Mouse (Mus musculus) neural tube, embryonic 13.5 days (tissue): ENCODE measurements around the gene Fam241b. TPM values are rescaled to one million over a fixed set of nuclear protein-coding genes. Genes with fewer than 3 reads are reported as not detected.

Source experiments
- ATAC-seq: fragments of 200-750 bp; cut with Nextera tagmentation; 2 replicates; pipeline ENCODE4 v1.8.0; 2017; ENCODE audit warnings: low read depth, mild to moderate bottlenecking, moderate TSS enrichment, moderate library complexity
- H3K27ac ChIP-seq: fragments of 300-500 bp; sonication (generic); replicated peaks from 2 replicates; pipeline ENCODE4 v1.5.1; 2015; ENCODE audit warnings: moderate library complexity, mild to moderate bottlenecking, inconsistent platforms
- H3K27me3 ChIP-seq: fragments of 300-500 bp; sonication (generic); 2 replicates; pipeline ENCODE4 v1.6.1; 2015; ENCODE audit warnings: mild to moderate bottlenecking, inconsistent platforms
- H3K36me3 ChIP-seq: fragments of 300-500 bp; sonication (generic); 2 replicates; pipeline ENCODE4 v1.6.1; 2015; ENCODE audit warnings: mild to moderate bottlenecking, inconsistent platforms
- H3K4me1 ChIP-seq: fragments of 300-500 bp; sonication (generic); replicated peaks from 2 replicates; pipeline ENCODE4 v1.6.1; 2015; ENCODE audit warnings: inconsistent platforms
- H3K4me2 ChIP-seq: fragments of 300-500 bp; sonication (generic); 2 replicates; pipeline ENCODE4 v1.6.1; 2015; ENCODE audit warnings: inconsistent platforms, mild to moderate bottlenecking, moderate library complexity
- H3K4me3 ChIP-seq: fragments of 300-500 bp; sonication (generic); 2 replicates; pipeline ENCODE4 v1.5.1; 2015; ENCODE audit warnings: mild to moderate bottlenecking, inconsistent platforms
- H3K9ac ChIP-seq: fragments of 300-500 bp; sonication (generic); 2 replicates; pipeline ENCODE4 v1.6.1; 2015; ENCODE audit warnings: moderate library complexity, mild to moderate bottlenecking, inconsistent platforms
- H3K9me3 ChIP-seq: fragments of 300-500 bp; sonication (generic); 2 replicates; pipeline ENCODE4 v1.6.1; 2016; ENCODE audit warnings: inconsistent platforms
- WGBS: fragments of 180-500 bp; shearing (Covaris S2); methylation state at CpG from one replicate; pipeline ENCODE4 v1.1.7; 2015; 5-methylcytosine and 5-hydroxymethylcytosine counted together
- polyA plus RNA-seq: library from polyadenylated mRNA; unstranded; fragments of >200 nt; fragmentation: Nextera tagmentation; extraction: Ambion mirVana; gene quantifications from 2 replicates; pipeline ENCODE4 v1.2.1, GENCODE M21; 2015

The Fam241b gene
- polyA plus RNA-seq, 1 experiment from 2014 or later = 93.1 TPM

DNA sequence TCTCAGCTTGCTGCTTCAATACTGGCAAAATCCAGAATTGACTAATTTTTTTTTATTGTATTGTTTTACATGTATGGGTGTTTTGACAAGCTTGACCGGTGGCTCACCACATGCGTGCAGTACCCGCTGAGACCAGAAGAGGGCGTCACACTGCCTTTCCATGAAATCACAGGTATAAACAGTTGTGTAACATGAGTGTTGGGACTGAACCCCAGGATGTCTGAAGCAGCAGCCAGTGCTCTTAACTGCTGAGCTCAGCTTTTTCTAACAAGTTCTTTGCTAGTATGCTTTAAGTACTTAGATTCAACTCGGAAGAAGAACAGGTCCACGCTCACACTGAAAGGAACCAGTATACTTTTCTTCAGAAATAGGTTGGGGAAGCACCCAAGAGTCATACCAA is 16.6 kb downstream of the Fam241b start:
- Histone ChIP-seq H3K4me3 (no peak overlapping the region), H3K9ac (no peak overlapping the region), H3K4me1 (peaks cover 29% of the 10 kb centered on the region), H3K27me3 (peaks cover 76% of the 10 kb centered on the region), H3K9me3 (no peaks in the 10 kb centered on the region), H3K4me2 (no peak overlapping the region), H3K36me3 (no peaks in the 10 kb centered on the region), H3K27ac (no peak overlapping the region)
- WGBS = 42% methylated on average over 6 of the region's 6 CpGs
- no peak for ATAC-seq

DNA sequence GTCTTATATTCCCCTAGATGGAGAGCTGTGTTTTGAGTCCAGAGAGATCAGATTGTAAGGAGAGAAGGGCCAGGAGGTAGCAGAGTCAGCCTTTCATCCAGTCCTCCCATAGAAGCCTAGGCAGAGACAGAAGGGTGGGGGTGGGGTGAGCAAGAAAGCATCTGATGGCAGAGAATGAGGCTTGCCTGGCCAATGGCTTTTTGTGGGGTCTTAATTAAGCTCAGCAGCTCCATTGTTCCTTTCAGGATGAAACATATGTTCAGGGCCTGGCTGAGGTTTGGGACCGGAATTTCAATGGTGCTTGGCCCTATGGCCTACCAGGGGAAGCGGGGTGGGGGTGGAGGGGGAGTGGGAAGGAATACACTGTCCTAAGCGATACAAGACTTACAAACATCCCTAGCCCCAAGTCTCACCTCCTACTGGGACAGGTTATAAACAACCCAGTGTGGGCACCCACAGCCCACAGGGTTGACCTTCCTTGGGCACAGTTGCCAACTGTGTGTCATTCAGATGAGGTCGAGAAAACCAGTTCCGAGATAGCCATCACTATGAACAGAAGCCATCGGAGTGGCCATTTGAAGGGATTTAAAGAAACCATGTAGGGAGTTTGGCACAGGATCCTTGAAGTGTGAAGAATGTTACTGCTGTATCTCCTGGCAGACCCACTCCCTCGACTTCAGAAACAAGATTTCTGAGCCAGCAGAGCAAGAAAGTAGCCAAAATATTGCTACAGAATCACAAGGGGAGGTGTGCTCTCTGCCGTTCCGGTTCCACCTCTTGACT is 29.7 kb downstream of the Fam241b start:
- Histone ChIP-seq H3K4me2 (no peak overlapping the region), H3K4me1 (peaks cover 20% of the 10 kb centered on the region), H3K36me3 (no peaks in the 10 kb centered on the region), H3K4me3 (no peak overlapping the region), H3K9me3 (no peaks in the 10 kb centered on the region), H3K27me3 (peaks cover 47% of the 10 kb centered on the region), H3K9ac (no peak overlapping the region), H3K27ac (0 out of 2 replicates have a peak overlapping the region, but pooled peaks have one; percentile 4)
- WGBS = 45% methylated on average over 9 of the region's 9 CpGs
- ATAC-seq = no peak

DNA sequence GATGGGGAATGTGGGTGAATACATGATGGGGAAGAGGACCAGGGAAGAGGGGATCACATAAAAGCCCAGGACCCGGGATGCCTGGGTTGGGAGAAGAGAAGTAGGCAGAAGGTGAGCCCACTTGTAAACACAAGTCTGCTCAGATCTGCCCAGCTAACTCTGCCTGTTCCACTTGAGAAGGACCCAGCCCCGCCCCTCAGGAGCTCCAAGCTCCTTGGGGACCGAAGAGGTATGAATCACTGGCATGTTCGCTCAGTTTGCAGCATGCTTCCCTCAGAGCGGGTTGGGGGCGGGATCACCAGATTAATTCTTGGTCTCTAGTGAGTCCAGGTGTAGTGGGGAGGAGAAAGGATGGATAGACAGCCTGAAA is 32.5 kb downstream of the Fam241b start:
- Histone ChIP-seq H3K27me3 (peaks cover 71% of the 10 kb centered on the region), H3K9ac (peak overlapping the region; percentile 84), H3K9me3 (no peaks in the 10 kb centered on the region), H3K36me3 (peaks cover 7% of the 10 kb centered on the region; the same call in 1 of the 2 replicates), H3K4me3 (peak overlapping the region; percentile 66), H3K4me1 (peaks cover 23% of the 10 kb centered on the region), H3K27ac (no peak overlapping the region), H3K4me2 (peak overlapping the region; percentile 67)
- peak; percentile 45; the same call in 1 of the 2 replicates for ATAC-seq
- 46% methylated on average over 6 of the region's 6 CpGs for WGBS

DNA sequence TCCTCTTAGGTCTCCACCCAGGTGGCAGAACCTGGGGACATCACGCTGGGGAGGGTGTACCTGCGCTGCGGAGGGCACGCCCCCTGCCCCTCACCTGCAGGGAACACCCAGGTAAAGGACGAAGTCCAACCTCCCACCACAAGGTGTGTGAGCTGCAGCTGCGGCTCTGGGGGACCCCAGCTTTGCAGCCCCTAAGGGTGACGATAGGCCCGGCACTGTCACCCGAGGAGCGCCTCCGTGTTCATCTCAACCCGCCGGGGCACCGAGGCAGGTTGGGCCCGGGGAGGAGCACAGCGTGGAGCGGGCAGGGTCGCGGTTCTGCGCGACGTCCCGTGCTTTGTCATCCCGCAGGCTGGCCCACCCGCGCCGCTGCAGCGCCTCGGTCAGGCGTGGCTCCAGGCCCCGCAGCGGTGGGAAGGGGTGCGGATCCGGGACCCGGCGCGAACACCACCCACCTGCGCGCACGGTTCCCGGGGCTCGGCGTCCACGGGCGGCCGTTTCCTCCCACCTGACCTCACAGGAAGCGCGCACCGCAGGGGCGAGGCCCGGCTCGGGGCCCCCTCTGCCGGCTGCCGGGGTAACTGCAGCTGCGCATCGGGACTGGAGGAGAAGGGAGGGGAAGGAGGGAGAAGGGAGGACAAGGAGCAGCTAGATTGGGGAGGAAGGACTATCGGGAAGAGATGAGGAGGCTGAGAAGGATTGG is 33.1 kb downstream of the Fam241b start:
- Histone ChIP-seq H3K27me3 (peaks cover 66% of the 10 kb centered on the region), H3K36me3 (peaks cover 7% of the 10 kb centered on the region; the same call in 1 of the 2 replicates), H3K9ac (peak overlapping the region; percentile 84), H3K4me3 (peak overlapping the region; percentile 66), H3K4me1 (peaks cover 23% of the 10 kb centered on the region), H3K27ac (peak overlapping the region; percentile 29; the same call in 1 of the 2 replicates), H3K4me2 (peak overlapping the region; percentile 67), H3K9me3 (no peaks in the 10 kb centered on the region)
- WGBS = under 1% methylated on average over 57 of the region's 57 CpGs
- ATAC-seq = peak; percentile 81

DNA sequence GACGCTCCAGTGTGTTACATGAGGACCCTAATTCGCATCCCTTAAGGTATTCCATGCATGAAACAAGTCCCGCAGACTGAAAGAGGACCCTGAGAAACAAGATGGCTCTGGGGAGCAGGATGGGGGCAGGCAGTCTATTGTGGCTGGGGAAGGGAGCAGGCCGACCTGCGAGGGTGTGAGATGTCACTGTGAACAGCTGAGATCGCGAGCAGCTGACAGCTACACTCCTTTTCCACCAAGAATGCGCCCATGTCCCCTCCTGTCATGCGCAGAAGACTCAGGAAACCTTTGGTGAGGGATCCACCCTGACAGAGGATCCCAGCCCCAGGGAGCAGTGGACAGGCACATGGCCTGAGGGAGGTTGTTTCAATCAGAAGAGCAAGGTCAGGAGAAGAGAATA is 36.7 kb downstream of the Fam241b start:
- Histone ChIP-seq H3K4me1 (peaks cover 26% of the 10 kb centered on the region), H3K4me3 (no peak overlapping the region), H3K36me3 (peaks cover 7% of the 10 kb centered on the region; the same call in 1 of the 2 replicates), H3K27me3 (peaks cover 77% of the 10 kb centered on the region), H3K9ac (no peak overlapping the region), H3K4me2 (no peak overlapping the region), H3K27ac (no peak overlapping the region), H3K9me3 (no peaks in the 10 kb centered on the region)
- 63% methylated on average over 9 of the region's 9 CpGs for WGBS
- no peak for ATAC-seq

DNA sequence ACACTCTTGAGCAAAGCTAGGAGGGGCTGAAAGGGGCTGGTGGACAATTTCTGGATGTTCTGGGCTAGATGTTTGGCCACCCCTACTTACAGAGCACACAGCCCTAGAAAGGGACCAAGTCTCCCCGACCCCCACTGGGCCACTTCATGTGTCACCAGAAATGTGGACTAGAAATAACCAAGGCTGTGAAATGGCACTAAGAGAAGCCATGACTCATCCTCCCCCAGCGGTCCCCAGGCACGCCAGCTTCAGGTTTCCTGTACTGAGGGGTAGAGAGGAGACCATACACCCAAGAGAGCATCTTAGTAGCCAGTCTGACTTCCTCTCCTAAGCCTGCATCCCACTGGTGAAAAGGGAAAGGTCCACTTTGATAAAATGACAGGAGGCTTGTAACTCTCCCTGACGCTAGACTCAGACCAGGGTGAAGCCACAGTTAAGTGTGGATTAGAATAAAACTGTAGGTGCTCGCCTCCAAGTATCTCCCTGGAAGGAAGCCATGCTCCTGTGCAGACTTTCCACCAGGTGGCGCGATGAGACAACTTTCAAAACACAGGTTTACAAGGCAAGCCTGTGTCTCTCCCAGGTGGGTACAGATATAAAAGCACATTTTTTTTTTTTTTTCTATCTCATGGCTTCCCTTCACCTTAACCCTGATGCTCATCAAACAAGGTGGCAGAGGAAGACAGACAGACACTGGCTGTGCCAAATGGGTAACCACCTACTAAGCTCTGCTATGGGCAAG is 38.7 kb downstream of the Fam241b start:
- 34% methylated on average over 7 of the region's 7 CpGs for WGBS

DNA sequence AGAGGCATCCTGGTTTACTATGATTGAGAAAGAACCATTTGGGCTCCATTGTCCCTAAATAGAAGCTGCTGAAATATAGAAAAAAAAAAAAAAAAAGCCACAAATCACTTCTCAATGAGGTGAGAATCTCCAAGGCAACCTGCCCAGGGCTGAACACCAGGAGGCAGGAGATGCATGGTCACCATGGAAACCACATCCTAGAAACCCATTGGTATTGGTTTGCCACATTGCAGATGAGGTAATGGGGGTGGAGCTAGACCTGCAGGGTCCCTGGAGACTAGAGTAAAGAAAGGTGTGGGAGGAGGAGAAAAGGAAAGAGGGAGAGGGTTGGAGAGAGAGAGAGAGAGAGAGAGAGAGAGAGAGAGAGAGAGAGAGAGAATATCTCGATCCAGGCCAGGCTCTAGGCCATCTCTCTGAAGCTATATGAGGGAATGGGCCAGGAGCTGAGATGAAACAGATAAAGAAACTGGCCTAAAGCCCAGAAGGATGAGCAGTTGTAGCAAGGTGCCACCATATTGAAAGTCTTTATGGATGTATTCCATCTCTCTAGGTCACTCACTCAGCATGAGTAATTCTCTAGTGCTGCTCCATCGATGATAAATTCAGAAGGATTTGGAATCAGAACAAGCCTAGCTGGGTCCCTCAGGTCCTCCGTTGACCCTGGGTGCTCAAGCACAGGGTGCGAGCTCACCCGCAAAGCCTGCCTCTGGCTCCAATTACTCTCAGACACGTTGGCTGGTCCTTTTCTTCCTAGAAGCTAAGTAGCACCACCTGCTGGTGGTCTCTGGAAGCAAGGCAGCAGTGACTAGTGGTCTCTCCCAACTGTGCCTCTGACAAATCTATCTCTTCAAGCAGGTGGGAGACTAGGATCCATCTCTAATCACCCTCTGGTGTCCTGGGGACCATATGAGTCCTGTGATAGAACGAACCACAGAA is 41.9 kb downstream of the Fam241b start:
- peaks cover 35% of the 10 kb centered on the region for H3K4me1 ChIP-seq
- H3K4me3 ChIP-seq = no peak overlapping the region
- peaks cover 29% of the 10 kb centered on the region for H3K27me3 ChIP-seq
- WGBS = 7% methylated on average over 7 of the region's 7 CpGs
- peak overlapping the region; percentile 7; the same call in 1 of the 2 replicates for H3K4me2 ChIP-seq
- H3K36me3 ChIP-seq = no peaks in the 10 kb centered on the region
- no peaks in the 10 kb centered on the region for H3K9me3 ChIP-seq
- peak overlapping the region; percentile 96 for H3K27ac ChIP-seq
- no peak overlapping the region for H3K9ac ChIP-seq
- peak; percentile 85 for ATAC-seq

More for the DNA sequence above, 38.7 kb downstream of the Fam241b start:
- Histone ChIP-seq H3K27me3 (peaks cover 62% of the 10 kb centered on the region), H3K9me3 (no peaks in the 10 kb centered on the region), H3K4me3 (no peak overlapping the region), H3K9ac (no peak overlapping the region), H3K4me1 (peaks cover 36% of the 10 kb centered on the region), H3K27ac (no peak overlapping the region), H3K4me2 (no peak overlapping the region), H3K36me3 (peaks cover 7% of the 10 kb centered on the region; the same call in 1 of the 2 replicates)
- ATAC-seq = no peak

DNA sequence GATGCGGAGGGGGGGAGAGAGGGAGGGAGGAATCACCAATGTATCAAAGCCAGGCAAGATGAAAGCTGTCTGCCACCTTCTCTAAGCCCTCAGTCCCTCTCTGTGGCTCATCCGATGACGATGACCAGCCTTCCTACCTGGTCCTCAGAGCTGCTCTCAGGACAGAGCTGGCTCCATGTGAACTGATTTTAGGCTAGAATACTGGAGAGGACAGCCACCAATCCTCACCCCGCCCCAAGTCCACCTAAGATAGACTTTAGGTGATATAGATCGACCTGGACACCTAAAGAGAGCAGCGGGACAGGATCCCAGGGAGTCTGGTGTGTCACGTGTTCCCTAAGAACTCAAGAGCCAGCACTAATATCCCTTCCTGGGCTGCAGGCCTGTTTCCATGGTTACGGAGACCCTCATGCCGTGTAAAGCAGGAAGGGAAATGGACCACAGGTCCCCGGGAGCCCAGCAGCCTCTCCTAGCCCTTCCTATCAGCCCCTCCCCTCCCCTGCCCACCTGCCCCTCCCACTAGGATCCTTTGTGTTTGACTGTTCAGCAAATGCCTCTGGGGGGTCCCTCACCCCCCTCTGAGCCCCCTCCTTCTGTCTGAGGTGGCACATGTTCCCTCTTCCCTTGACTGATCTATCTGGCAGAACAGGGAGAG is 43.8 kb downstream of the Fam241b start:
- peaks cover 35% of the 10 kb centered on the region for H3K4me1 ChIP-seq
- H3K27me3 ChIP-seq = peaks cover 24% of the 10 kb centered on the region
- no peaks in the 10 kb centered on the region for H3K9me3 ChIP-seq
- 43% methylated on average over 10 of the region's 10 CpGs for WGBS
- H3K36me3 ChIP-seq = no peaks in the 10 kb centered on the region
- ATAC-seq = peak; percentile 79
- peak overlapping the region; percentile 96 for H3K27ac ChIP-seq
- H3K4me3 ChIP-seq = no peak overlapping the region
- 0 out of 2 replicates have a peak overlapping the region, but pooled peaks have one; percentile 6 for H3K9ac ChIP-seq
- no peak overlapping the region for H3K4me2 ChIP-seq

DNA sequence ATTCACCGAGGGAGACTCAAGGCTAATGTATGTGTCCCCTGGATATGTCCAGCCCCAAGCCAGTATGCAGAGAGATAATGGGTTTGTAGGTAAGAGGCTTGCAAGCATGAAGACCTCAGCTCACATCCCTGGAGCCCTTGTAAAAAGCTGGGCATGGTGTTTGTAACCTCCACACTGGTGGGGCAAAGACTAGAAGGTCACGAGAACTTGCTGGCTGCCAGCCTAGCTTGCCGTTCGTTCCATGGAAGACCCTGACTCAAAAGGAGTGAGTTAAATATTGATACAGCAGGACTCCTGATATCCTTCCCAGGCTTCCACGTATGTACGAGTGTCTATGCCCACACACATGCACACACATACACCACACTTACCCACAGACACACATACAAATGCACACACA is 49.3 kb downstream of the Fam241b start:
- H3K36me3 ChIP-seq = no peaks in the 10 kb centered on the region
- no peak overlapping the region for H3K27ac ChIP-seq
- no peak for ATAC-seq
- H3K9me3 ChIP-seq = no peaks in the 10 kb centered on the region
- no peak overlapping the region for H3K4me3 ChIP-seq
- H3K4me2 ChIP-seq = no peak overlapping the region
- H3K27me3 ChIP-seq = no peaks in the 10 kb centered on the region
- WGBS = 91% methylated on average over 6 of the region's 6 CpGs
- no peak overlapping the region for H3K9ac ChIP-seq
- peaks cover 6% of the 10 kb centered on the region for H3K4me1 ChIP-seq

DNA sequence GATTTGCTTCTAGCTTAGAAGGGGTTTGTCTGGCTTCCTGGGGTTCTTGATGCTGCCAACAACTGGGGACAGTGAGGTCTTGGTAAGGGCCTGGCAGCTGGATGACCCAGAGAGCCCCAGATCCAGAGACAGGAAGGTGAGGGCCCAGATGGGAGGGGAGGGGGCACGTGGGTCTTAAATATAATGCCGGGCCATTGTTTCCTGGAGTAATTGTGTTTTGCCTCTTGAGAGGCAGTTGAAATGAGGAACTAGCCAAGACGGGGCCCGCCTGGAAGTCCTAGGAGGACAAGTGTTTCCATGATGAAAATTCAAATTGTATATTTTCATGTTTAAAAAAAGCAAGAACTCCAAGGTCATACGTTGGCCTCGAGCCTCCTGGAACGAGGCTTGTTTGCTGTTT is 49.8 kb downstream of the Fam241b start:
- Histone ChIP-seq H3K27me3 (no peaks in the 10 kb centered on the region), H3K27ac (no peak overlapping the region), H3K9ac (no peak overlapping the region), H3K4me2 (no peak overlapping the region), H3K4me3 (no peak overlapping the region), H3K4me1 (peaks cover 1% of the 10 kb centered on the region), H3K9me3 (no peaks in the 10 kb centered on the region), H3K36me3 (no peaks in the 10 kb centered on the region)
- ATAC-seq = no peak
- WGBS = 83% methylated on average over 7 of the region's 7 CpGs

DNA sequence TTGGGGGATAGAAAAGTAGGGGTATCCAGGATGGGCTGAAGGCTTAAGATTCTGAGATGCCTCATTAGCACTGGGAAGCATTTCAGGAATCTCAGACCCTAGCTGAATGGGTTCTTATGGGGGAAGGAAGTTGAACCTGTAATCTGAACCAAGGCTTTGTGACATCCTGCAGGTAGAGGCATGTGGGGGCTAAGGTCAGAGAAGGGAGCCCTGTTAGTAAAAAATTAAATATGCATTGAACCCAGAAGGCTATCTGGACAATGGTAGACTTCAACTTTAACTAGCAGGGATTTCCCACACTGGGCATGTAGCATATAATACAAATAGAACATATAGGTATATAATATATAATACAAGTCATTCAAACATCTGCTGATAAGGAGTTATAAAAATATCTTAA is 54.2 kb downstream of the Fam241b start:
- no peaks in the 10 kb centered on the region for H3K36me3 ChIP-seq
- no peak overlapping the region for H3K9ac ChIP-seq
- no peaks in the 10 kb centered on the region for H3K9me3 ChIP-seq
- H3K4me3 ChIP-seq = no peak overlapping the region
- no peak overlapping the region for H3K4me2 ChIP-seq
- H3K4me1 ChIP-seq = no peaks in the 10 kb centered on the region
- H3K27me3 ChIP-seq = no peaks in the 10 kb centered on the region
- H3K27ac ChIP-seq = no peak overlapping the region
- ATAC-seq = no peak
